Mouse (Mus musculus): ENCODE data around the gene Slco2b1.

DNA sequence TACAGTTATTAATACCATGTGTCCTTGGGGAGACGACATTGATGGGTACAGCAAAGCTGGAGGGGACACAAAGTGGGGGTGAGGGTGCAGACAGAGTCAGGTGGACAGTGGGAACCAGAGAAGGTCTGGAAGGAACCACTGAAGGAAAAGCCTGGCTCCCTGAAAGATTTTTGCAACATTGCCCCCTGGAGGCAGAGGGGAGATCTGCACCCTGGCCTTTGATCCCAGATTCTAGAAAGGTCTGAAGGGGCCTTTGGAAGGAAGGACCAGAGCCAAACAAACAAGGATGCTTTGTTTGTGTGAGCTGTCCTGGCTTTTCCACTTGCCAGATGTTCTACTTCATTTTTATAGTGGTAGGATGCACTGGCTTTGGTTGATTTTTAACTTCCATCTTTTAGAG is 664 bp downstream of the Slco2b1 start:
- TF ChIP-seq CTCF (IDR thresholded peaks at IDR 0.05; ENCODE audit: extremely low read depth, insufficient read length, insufficient replicate concordance, low read depth, low read length) (peak; percentile 95; the same call in 1 of the 2 replicates), POLR2A (IDR thresholded peaks at IDR 0.05; ENCODE audit: low read depth, low read length) (no peak)
